Mouse (Mus musculus) cerebellum, postnatal 25 days (tissue): ENCODE measurements around the gene Gab2.

Source experiments
- DNase-seq, 2 experiments: peaks; one replicate each; pipeline ENCODE4 v3.0.0; 2021; ENCODE audit warnings: mixed read lengths in 2 of 2

Gab2 gene

GRCm38 (mm10) chr7:97346822-97347166 lies 265.4 kb downstream of the Gab2 start:
- DNase-seq = no peak

- DNase-seq = no peak
These were observed 266.1 kb downstream of the Gab2 start for GRCm38 (mm10) chr7:97347464-97347863.

- DNase-seq = no peak
These were observed 266.9 kb downstream of the Gab2 start for GRCm38 (mm10) chr7:97348318-97348717.

- DNase-seq = no peak
These were observed 267.4 kb downstream of the Gab2 start for GRCm38 (mm10) chr7:97348836-97349235.

- no peak for DNase-seq
These were observed 268.1 kb downstream of the Gab2 start for GRCm38 (mm10) chr7:97349438-97349837.

GRCm38 (mm10) chr7:97350891-97351290 lies 269.5 kb downstream of the Gab2 start:
- DNase-seq = no peak

GRCm38 (mm10) chr7:97351792-97352513 lies 270.6 kb downstream of the Gab2 start:
- peak in 1 of 2 experiments; percentile 24 for DNase-seq

GRCm38 (mm10) chr7:97353356-97353755 lies 272.0 kb downstream of the Gab2 start:
- DNase-seq = no peak

- DNase-seq = no peak
These were observed 273.9 kb downstream of the Gab2 start for GRCm38 (mm10) chr7:97355068-97355841.

- DNase-seq = no peak
These were observed 274.9 kb downstream of the Gab2 start for GRCm38 (mm10) chr7:97356253-97356652.

GRCm38 (mm10) chr7:97356875-97357276 lies 275.5 kb downstream of the Gab2 start:
- DNase-seq = no peak

GRCm38 (mm10) chr7:97357840-97358239 lies 276.5 kb downstream of the Gab2 start:
- DNase-seq = no peak

GRCm38 (mm10) chr7:97358347-97358746 lies 277.0 kb downstream of the Gab2 start:
- DNase-seq = no peak
